Mouse (Mus musculus): Measurements from ENCODE around the gene A930033H14Rik. TPM values are rescaled to one million over a fixed set of nuclear protein-coding genes. Genes with fewer than 3 reads are reported as not detected.

Gene A930033H14Rik
- polyA plus RNA-seq, 1 experiment from 2014 or later, result 0.47 TPM

Other genes with a start within 250 kb of the A930033H14Rik start
- 15.7 and 19.6 TPM in 2 replicates for gene Rhobtb1, start 61.7 kb downstream of the A930033H14Rik start, polyA plus RNA-seq (2015; fragmentation: Nextera tagmentation; extraction: Ambion mirVana)
- 254 and 271 TPM in 2 replicates for gene Cdk1, start 139.8 kb upstream of the A930033H14Rik start, polyA plus RNA-seq (2015; fragmentation: Nextera tagmentation; extraction: Ambion mirVana)
- 12.1 and 14.0 TPM in 2 replicates for gene Ank3, start 185.7 kb upstream of the A930033H14Rik start, polyA plus RNA-seq (2015; fragmentation: Nextera tagmentation; extraction: Ambion mirVana)

Measured in liver, embryonic 16.5 days (tissue).